Mouse (Mus musculus) stomach, embryonic 16.5 days (tissue): ENCODE measurements around the gene Hopx. TPM values are rescaled to one million over a fixed set of nuclear protein-coding genes. Genes with fewer than 3 reads are reported as not detected.

Experiments
- ATAC-seq: fragments of 200-750 bp; cut with Nextera tagmentation; 2 replicates; pipeline ENCODE4 v1.8.0; 2017; ENCODE audit warnings: moderate number of reproducible peaks, moderate TSS enrichment; ENCODE audit not compliant: insufficient read depth, low FRiP score
- H3K27ac ChIP-seq: fragments of 300-500 bp; sonication (generic); 2 replicates; pipeline ENCODE4 v1.5.1; 2014; ENCODE audit warnings: low read length
- H3K27me3 ChIP-seq: fragments of 300-500 bp; sonication (generic); 2 replicates; pipeline ENCODE4 v1.6.1; 2014; ENCODE audit warnings: low read length, control low read depth, mixed read lengths; ENCODE audit not compliant: control insufficient read depth, insufficient read depth
- H3K36me3 ChIP-seq: fragments of 300-500 bp; sonication (generic); 2 replicates; pipeline ENCODE4 v1.6.1; 2014; ENCODE audit warnings: low read length; ENCODE audit not compliant: control insufficient read depth, insufficient read depth
- H3K4me1 ChIP-seq: fragments of 300-500 bp; sonication (generic); 2 replicates; pipeline ENCODE4 v1.6.1; 2014; ENCODE audit warnings: low read length, control low read depth, mixed read lengths; ENCODE audit not compliant: control insufficient read depth, insufficient read depth
- H3K4me2 ChIP-seq: fragments of 300-500 bp; sonication (generic); 2 replicates; pipeline ENCODE4 v1.6.1; 2014; ENCODE audit warnings: low read depth, low read length, mixed read lengths
- H3K4me3 ChIP-seq: fragments of 300-500 bp; sonication (generic); replicated peaks from 2 replicates; pipeline ENCODE4 v1.5.1; 2014; ENCODE audit warnings: mild to moderate bottlenecking, low read length
- H3K9ac ChIP-seq: fragments of 300-500 bp; sonication (generic); 2 replicates; pipeline ENCODE4 v1.6.1; 2014; ENCODE audit warnings: low read length
- H3K9me3 ChIP-seq: fragments of 300-500 bp; sonication (generic); replicated peaks from 2 replicates; pipeline ENCODE4 v1.6.1; 2016; ENCODE audit warnings: low read length, control low read depth; ENCODE audit not compliant: control insufficient read depth
- WGBS: fragments of 180-500 bp; shearing (Covaris S2); extraction: QIAGEN DNeasy Blood & Tissue Kit; methylation state at CpG from one replicate; pipeline ENCODE4 v1.1.7; 2014; 5-methylcytosine and 5-hydroxymethylcytosine counted together
- polyA plus RNA-seq: library from polyadenylated mRNA; unstranded; fragments of >200 nt; fragmentation: Nextera tagmentation; extraction: Ambion mirVana; gene quantifications from 2 replicates; pipeline ENCODE4 v1.2.1, GENCODE M21; 2015

Gene Hopx
- polyA plus RNA-seq, 1 experiment from 2014 or later: 6.9 TPM

DNA sequence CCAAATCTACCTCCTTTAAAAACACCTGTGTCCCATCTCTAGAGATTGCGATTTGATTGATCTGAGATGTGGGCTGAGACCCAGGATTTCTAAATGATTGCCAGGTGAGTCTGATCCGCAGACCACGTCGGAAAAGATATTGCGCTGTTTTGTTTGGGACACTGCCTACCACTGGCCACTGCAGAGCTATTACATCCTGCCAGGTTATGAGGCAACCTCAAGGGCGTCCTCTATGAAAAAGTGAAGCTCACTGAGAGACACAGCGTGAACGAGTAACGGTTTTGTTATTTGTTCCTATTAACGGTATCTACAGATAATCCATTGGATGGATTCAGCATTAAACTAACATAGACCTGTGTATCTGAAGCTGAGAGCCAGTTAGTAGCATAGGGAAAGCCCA lies 76.5 kb downstream of the Hopx start:
- Histone ChIP-seq H3K4me2 (no peak overlapping the region), H3K9ac (no peak overlapping the region), H3K9me3 (no peaks in the 10 kb centered on the region), H3K4me1 (no peaks in the 10 kb centered on the region), H3K36me3 (no peaks in the 10 kb centered on the region), H3K27me3 (no peaks in the 10 kb centered on the region), H3K4me3 (no peak overlapping the region), H3K27ac (no peak overlapping the region)
- WGBS: 85% methylated on average over 10 of the region's 10 CpGs
- no peak for ATAC-seq

Other genes starting within 250 kb of the Hopx start
- 14.0 and 15.5 TPM in 2 replicates for gene Aasdh, start 209.6 kb downstream of the Hopx start, polyA plus RNA-seq
- 210 and 211 TPM in 2 replicates for gene Paics, start 163.8 kb downstream of the Hopx start, polyA plus RNA-seq
- 21.7 and 26.2 TPM in 2 replicates for gene Ppat, start 163.5 kb downstream of the Hopx start, polyA plus RNA-seq
- 89.3 and 89.4 TPM in 2 replicates for gene Srp72, start 140.4 kb downstream of the Hopx start, polyA plus RNA-seq
- gene Arl9, start 111.1 kb downstream of the Hopx start, polyA plus RNA-seq: 0.27 TPM in 1 of 2 replicates, not detected in the other
- 0.08 TPM in 1 of 2 replicates, not detected in the other for gene Thegl, start 99.1 kb downstream of the Hopx start, polyA plus RNA-seq
- 1.3 and 3.2 TPM in 2 replicates for gene Spink2, start 96.3 kb upstream of the Hopx start, polyA plus RNA-seq
- 21.3 and 22.5 TPM in 2 replicates for gene Rest, start 150.4 kb upstream of the Hopx start, polyA plus RNA-seq
- gene Noa1, start 195.0 kb upstream of the Hopx start, polyA plus RNA-seq: 23.2 TPM in 2 replicates
- 51.1 and 52.8 TPM in 2 replicates for gene Polr2b, start 195.0 kb upstream of the Hopx start, polyA plus RNA-seq